Mouse (Mus musculus) ovary, postnatal 10 days (tissue): ENCODE data around the gene Gjb3.

ENCODE experiments used
- DNase-seq: peaks from one replicate; pipeline ENCODE4 v3.0.0; 2022; ENCODE audit warnings: low spot score

Gene Gjb3

DNA sequence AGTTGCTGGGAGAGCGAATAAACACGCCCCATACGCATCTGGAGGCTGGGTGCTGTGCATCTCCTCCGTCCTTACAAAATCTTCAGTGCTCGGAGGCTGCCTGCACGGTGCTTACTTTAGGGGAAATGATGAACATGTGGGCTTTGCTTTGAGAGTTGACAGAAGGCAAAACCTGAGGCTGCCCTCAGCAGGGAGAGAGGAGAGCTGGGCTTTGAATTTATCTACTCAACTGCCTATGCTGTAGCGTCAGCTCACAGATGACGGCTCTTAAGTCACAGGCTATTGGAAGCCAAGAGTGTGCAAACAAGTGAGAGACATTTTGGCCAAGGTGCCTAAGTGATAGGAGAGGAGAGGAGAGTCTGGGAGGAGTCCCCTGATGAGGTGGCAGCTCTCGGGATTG is 51.4 kb downstream of the Gjb3 start:
- DNase-seq = no peak

DNA sequence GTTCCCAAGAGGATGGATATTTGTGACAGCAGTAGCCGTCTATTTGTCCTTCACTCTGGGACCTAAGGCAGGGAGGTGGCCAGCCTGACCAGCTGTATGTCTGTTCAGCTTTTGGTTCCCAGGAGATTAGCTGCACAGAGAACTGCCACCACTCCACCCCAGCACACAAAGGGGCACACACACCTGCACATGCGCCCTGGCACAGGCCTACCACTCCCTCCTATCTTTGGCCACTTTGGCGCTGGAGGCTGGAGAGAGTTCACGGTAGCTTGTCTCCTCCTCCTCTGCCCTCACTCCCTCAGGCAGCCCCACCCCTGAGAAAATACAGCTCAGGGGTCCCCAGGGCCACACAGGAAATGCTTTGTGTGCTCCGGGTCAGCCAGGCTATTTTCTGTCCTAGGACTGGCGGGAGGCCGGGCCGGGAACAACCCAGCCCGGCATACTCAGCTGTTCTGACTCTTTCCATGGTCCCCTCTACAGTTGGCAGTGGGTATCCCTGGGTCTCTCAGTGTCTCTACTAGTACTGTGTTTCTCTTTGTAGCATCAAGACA is 52.1 kb downstream of the Gjb3 start:
- DNase-seq = no peak
